Mouse (Mus musculus) kidney, embryonic 15.5 days (tissue): ENCODE results near the gene Prss36. TPM values are rescaled to one million over a fixed set of nuclear protein-coding genes. Genes with fewer than 3 reads are reported as not detected.
"Not testable (repeated sequence)": the region's sequence is repeated elsewhere in the genome, so short reads cannot be mapped to it uniquely, and the experiment has no call there.

Source experiments
- ATAC-seq: fragments of 200-750 bp; cut with Nextera tagmentation; replicated peaks from 2 replicates; pipeline ENCODE4 v1.8.0; 2017; ENCODE audit warnings: moderate TSS enrichment; ENCODE audit not compliant: low FRiP score
- H3K27ac ChIP-seq: fragments of 300-500 bp; sonication (generic); 2 replicates; pipeline ENCODE4 v1.5.1; 2015; ENCODE audit warnings: mild to moderate bottlenecking, inconsistent platforms
- H3K27me3 ChIP-seq: fragments of 300-500 bp; sonication (generic); 2 replicates; pipeline ENCODE4 v1.6.1; 2015; ENCODE audit warnings: inconsistent platforms
- H3K36me3 ChIP-seq: fragments of 300-500 bp; sonication (generic); 2 replicates; pipeline ENCODE4 v1.6.1; 2015; ENCODE audit warnings: inconsistent platforms
- H3K4me1 ChIP-seq: fragments of 300-500 bp; sonication (generic); 2 replicates; pipeline ENCODE4 v1.6.1; 2015; ENCODE audit warnings: inconsistent platforms
- H3K4me2 ChIP-seq: fragments of 300-500 bp; sonication (generic); 2 replicates; pipeline ENCODE4 v1.6.1; 2015; ENCODE audit warnings: moderate library complexity, mild to moderate bottlenecking, inconsistent platforms
- H3K4me3 ChIP-seq: fragments of 300-500 bp; sonication (generic); replicated peaks from 2 replicates; pipeline ENCODE4 v1.5.1; 2015; ENCODE audit warnings: mild to moderate bottlenecking, inconsistent platforms
- H3K9ac ChIP-seq: fragments of 300-500 bp; sonication (generic); 2 replicates; pipeline ENCODE4 v1.6.1; 2015; ENCODE audit warnings: mild to moderate bottlenecking, inconsistent platforms
- H3K9me3 ChIP-seq: fragments of 300-500 bp; sonication (generic); replicated peaks from 2 replicates; pipeline ENCODE4 v1.6.1; 2016; ENCODE audit warnings: inconsistent platforms
- WGBS: fragments of 180-500 bp; shearing (Covaris S2); methylation state at CpG from one replicate; pipeline ENCODE4 v1.1.7; 2015; ENCODE audit warnings: mixed read lengths; 5-methylcytosine and 5-hydroxymethylcytosine counted together
- polyA plus RNA-seq: library from polyadenylated mRNA; unstranded; fragments of >200 nt; fragmentation: Nextera tagmentation; extraction: Ambion mirVana; gene quantifications from 2 replicates; pipeline ENCODE4 v1.2.1, GENCODE M21; 2015

The Prss36 gene
- polyA plus RNA-seq, 1 experiment from 2014 or later, result 11.5 TPM

DNA sequence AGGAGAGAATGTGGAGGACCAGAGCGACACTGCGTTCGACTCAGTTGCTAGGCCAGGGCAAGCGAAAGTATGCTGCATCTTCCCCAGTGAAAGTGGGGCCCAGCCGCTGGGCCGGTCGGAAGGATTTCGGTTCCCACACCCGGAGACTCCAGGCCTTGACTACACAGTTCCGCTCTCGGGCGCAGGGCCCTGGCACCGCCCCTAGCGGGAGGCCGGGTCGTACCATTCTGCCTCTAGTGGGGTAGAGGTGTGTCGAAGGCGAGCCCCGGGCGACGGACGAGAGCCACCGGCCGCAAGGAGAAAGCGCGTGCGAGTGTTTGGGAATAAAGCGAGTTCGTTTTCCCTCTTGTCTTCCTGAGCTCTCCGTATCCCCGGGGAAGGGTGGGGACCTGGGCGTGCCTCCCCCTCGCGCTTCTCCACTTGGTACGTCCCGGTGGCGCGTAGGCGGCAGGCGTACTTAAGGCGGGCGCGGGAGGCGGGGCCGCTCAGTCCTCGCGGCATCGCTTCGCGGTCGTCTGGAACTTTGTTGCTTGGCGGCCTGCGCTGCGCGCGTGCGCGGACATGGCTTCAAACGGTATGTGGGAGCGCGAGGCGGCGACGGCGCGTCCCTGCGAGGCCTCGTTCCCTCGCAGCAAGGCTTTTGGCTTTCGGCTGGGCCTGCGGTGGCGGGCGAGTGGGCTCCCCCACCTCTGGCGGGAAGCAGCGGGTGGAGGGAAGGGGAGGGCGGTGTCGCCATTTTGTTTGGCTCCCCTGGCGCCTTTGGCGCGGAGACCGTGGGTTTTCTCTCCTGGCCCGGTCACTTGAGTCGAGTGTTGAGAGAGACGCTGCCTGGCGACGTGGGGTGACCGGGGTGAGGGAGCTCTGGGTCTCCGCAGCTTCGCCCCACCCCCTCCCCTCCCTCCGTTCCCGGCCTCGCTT, 20.7 kb upstream of the Prss36 start, which contains the start of gene Fus:
Gene Fus (plus strand): TSS at position 454 of the 918 bp plus-strand sequence.
- Histone ChIP-seq H3K9ac (peak within 1 kb of the TSS; percentile 79), H3K27me3 (no peaks in the 10 kb centered on the region), H3K36me3 (peaks cover 31% of the 10 kb centered on the region), H3K4me1 (peaks cover 23% of the 10 kb centered on the region), H3K9me3 (no peaks in the 10 kb centered on the region), H3K4me2 (peak within 1 kb of the TSS; percentile 81), H3K27ac (peak within 1 kb of the TSS; percentile 91), H3K4me3 (peak within 1 kb of the TSS; percentile 59)
- ATAC-seq, result peak; percentile 95
- WGBS, result under 1% methylated on average over 92 of the region's 92 CpGs

DNA sequence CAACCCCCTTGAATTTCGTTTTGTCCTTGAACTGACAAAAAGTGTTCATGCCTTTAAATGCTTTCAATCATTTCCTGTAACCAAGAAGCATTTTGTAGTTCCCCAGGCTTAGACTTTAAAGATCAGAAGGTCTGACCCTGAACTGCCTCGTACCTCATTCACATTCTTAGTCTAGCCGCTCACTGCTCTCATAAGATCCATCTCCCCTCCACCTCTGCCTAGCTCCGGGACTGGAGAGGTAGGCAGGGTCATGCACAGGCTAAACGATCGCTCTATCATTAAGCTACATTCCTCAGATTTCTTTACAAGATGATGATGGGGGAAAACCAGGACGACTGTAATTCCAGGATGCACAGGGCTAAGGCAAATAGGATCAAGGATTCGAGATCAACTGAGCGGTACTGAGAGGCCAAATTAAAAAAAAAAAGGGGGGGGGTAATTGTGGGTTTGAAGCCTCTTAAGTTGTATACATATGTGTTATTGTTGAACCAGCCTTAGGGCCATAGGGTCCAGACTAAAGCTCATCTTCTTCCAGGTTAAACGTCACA, 19.9 kb upstream of the Prss36 start:
- Histone ChIP-seq H3K9ac (peak overlapping the region; percentile 79), H3K9me3 (no peaks in the 10 kb centered on the region), H3K36me3 (peaks cover 23% of the 10 kb centered on the region), H3K4me3 (peak overlapping the region; percentile 59), H3K27ac (peak overlapping the region; percentile 91), H3K27me3 (no peaks in the 10 kb centered on the region), H3K4me1 (peaks cover 23% of the 10 kb centered on the region), H3K4me2 (peak overlapping the region; percentile 64)
- ATAC-seq, result no peak
- 6% methylated on average over 10 of the region's 10 CpGs for WGBS

DNA sequence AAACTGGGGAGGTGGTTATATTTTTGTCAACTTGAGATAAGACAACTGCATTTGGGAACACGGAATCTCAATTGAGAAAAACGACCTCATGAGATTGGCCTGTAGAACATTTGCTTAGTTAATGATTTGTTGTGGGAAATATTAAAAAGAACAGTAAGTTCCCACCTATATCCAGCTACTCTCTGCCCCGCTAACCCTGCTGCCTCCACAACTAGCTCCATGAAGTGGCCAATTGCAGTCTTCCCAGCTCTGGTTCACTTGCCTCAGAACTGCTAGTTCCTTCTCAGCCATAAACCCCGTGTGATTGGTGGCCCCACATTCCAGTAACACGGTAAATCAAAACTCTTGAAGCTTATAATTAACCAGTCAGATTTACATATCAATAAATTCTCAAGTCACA, 12.8 kb upstream of the Prss36 start:
- H3K4me2 ChIP-seq, result no peak overlapping the region
- H3K27ac ChIP-seq, result no peak overlapping the region
- no peak overlapping the region for H3K9ac ChIP-seq
- no peaks in the 10 kb centered on the region for H3K4me1 ChIP-seq
- H3K36me3 ChIP-seq, result no peaks in the 10 kb centered on the region
- no peaks in the 10 kb centered on the region for H3K9me3 ChIP-seq
- no peak overlapping the region for H3K4me3 ChIP-seq
- no peak for ATAC-seq
- 51% methylated on average over 5 of the region's 5 CpGs for WGBS
- H3K27me3 ChIP-seq, result no peaks in the 10 kb centered on the region

DNA sequence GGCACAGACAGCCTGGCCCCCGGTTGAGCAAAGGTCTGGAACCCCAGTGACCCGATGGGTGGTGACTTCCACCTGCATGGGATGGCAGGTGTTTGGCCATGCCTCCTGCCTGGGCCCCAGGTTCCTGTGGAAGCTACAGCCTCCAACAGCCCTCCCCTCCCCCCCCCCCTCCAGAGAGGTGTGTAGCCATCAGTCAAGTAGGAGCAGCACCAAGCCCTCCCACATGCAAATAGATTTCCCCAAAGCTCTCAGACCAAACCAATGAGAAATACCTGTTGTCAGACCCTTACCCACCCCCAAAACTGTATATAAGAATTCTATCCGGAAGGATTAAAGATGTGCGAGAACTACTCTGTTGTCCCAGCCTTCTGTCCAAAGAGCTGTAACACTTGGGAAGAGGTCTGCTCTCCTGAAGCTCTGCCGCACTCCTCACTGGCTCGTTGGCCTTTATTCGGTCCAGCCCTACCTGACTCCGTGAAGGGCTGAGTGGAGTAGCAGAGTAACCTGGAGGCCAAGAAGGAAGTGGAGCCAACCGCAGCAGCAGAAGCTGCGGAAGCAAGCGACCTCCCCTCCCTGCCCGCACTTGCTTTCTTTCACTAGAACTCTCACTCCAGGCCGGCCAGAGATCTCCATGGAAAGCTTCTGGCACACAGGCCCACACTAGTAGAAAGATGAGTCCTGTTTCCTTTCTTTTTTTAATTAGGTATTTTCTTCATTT, 6.5 kb upstream of the Prss36 start:
- Histone ChIP-seq H3K9me3 (no peaks in the 10 kb centered on the region), H3K9ac (no peak overlapping the region), H3K36me3 (no peaks in the 10 kb centered on the region), H3K4me2 (no peak overlapping the region), H3K27me3 (no peaks in the 10 kb centered on the region), H3K27ac (no peak overlapping the region), H3K4me1 (no peaks in the 10 kb centered on the region), H3K4me3 (no peak overlapping the region)
- no peak for ATAC-seq
- WGBS, result 41% methylated on average over 13 of the region's 13 CpGs

DNA sequence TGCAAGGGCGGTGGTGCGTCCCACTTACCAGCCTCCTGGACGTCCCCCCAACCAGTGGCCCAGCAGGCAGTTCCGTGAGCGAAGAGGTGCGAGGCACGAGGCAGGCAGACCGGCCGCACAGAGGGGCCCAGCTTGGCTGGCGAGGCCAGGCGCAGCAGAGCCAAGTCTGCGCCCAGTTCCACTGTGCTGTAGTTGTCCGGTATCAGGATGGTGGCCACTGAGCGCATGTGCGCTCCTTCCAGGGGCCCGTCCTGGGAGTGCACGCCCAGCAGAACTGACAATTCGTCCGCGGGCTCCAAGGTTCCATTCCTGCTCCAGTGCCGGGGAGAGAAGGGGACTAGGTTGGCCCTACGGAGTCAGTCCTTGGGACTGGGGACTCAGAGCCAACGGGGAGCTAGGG, 1.9 kb downstream of the Prss36 start:
- ATAC-seq, result peak; percentile 71; the same call in 1 of the 2 replicates
- H3K4me2 ChIP-seq, result peak overlapping the region; percentile 48
- H3K9me3 ChIP-seq, result no peaks in the 10 kb centered on the region
- H3K36me3 ChIP-seq, result no peaks in the 10 kb centered on the region
- peaks cover 39% of the 10 kb centered on the region for H3K27me3 ChIP-seq
- H3K27ac ChIP-seq, result no peak overlapping the region
- WGBS, result 5% methylated on average over 23 of the region's 23 CpGs
- peak overlapping the region; percentile 17 for H3K4me3 ChIP-seq
- no peak overlapping the region for H3K9ac ChIP-seq
- H3K4me1 ChIP-seq, result peaks cover 8% of the 10 kb centered on the region; the same call in 1 of the 2 replicates

DNA sequence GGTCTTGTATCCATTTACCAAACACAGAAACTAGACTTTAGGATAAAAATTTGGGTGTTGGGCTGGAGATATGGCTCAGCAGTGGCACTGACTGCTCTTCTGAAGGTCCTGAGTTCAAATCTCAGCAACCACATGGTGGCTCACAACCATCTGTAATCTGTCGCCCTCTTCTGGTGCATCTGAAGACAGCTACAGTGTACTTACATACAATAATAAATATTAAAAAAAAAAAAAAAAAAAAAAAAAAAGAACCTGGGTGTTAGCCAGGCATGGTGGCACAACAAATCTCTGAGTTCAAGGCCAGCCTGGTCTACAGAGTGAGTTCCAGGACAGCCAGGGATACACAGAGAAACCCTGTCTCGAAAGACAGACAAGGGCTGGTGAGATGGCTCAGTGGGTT, 4.4 kb downstream of the Prss36 start:
- not testable (repeated sequence) for H3K36me3 ChIP-seq, H3K9me3 ChIP-seq, H3K4me2 ChIP-seq, H3K27ac ChIP-seq, H3K4me1 ChIP-seq, ATAC-seq, H3K9ac ChIP-seq, H3K4me3 ChIP-seq
- H3K27me3 ChIP-seq, result peaks cover 39% of the 10 kb centered on the region
- 50% methylated on average over 2 of the region's 2 CpGs for WGBS

DNA sequence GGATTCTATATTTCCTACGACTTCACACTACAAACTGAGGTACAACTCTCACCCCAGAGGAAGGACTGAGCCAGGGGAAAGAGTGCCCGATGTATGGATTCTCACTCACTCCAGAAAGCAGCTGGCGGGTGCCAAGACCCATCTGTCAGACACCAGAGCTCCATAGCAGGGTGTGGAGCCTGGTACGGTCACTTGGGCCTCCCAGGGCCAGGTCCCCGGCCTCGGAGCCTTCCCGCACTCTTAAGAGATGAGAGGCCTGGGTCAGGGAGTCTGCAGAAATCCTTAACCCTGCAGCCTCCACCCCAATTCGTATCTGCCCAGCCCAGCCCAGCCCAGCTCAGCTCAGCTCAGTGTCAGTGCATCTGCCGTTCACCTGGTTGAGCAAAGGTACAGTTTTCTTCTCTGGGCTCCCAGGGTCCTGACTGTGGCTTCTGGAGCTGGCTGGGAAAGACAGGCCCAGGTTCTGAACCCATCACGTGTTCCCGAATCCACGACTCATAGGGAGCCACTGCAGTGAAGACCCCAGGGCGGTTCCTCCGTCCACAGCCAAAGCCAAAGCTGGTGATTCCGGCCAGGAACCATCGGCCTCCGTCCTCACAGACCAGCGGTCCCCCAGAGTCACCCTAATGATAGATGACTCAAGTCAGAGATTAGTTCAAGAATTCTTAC, 10.2 kb downstream of the Prss36 start:
- ATAC-seq, result no peak
- H3K36me3 ChIP-seq, result no peaks in the 10 kb centered on the region
- no peaks in the 10 kb centered on the region for H3K27me3 ChIP-seq
- peak overlapping the region; percentile 78 for H3K4me3 ChIP-seq
- H3K4me2 ChIP-seq, result peak overlapping the region; percentile 99
- H3K9me3 ChIP-seq, result no peaks in the 10 kb centered on the region
- H3K9ac ChIP-seq, result peak overlapping the region; percentile 85
- H3K27ac ChIP-seq, result peak overlapping the region; percentile 67; the same call in 1 of the 2 replicates
- WGBS, result 55% methylated on average over 18 of the region's 18 CpGs
- H3K4me1 ChIP-seq, result peaks cover 48% of the 10 kb centered on the region

DNA sequence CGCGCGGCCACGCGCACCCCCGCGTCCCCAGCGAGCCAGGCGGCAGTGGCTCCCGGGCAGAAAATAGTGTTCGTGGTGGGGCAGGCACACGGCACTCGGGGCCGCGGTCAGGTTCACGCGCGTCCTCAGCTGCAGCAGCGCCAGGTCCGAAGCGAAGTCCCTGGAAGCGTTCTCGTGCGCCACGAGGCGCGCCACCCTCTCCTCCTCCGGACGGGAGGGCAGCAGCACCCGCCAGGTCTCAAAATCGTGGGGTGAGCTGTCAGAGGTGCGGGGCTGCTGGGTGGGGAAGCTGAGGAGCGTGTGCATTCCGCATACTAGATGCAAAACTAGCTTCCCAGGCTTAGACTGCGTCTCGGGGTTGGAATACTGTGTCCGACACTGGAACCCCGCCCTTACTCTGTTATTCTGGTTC, 10.8 kb downstream of the Prss36 start:
- Histone ChIP-seq H3K36me3 (no peaks in the 10 kb centered on the region), H3K4me3 (peak overlapping the region; percentile 78), H3K9ac (peak overlapping the region; percentile 85), H3K4me1 (peaks cover 52% of the 10 kb centered on the region), H3K9me3 (no peaks in the 10 kb centered on the region), H3K27ac (peak overlapping the region; percentile 67), H3K4me2 (peak overlapping the region; percentile 99), H3K27me3 (no peaks in the 10 kb centered on the region)
- peak; percentile 50 for ATAC-seq
- WGBS, result 1% methylated on average over 38 of the region's 38 CpGs

DNA sequence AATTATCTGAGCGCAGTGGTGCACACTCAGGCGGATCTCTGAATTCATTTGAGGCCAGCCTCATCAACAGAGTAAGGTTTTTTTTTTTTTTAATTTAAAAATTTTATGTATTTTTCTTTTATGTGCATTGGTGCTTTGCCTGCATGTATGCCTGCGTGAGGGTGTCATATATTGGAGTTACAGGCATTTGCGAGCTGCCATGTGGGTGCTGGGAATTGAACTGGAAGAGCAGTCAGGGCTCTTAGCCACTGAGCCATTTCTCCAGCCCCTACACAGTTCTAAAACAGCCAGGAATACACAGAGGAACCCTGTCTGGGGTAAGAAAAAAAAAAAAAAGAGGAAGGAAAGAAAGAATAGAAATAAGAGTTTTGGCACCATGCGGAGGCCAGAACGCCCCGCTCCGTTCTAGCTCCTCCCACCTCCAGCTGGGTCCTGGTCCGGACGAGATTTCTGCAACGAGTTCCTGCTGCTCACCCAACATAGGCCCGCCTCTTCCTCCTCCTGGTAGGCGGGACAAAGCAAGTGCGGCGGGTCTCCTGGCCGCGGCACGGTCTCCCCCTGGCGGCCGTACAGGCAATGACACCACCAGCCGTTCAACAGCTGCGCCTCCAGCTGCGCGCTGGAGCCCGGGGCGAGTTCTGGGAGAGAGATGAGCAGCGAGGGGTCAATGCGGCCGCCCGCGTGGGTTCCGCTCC, 11.3 kb downstream of the Prss36 start:
- no peaks in the 10 kb centered on the region for H3K27me3 ChIP-seq
- H3K36me3 ChIP-seq, result no peaks in the 10 kb centered on the region
- peak overlapping the region; percentile 85 for H3K9ac ChIP-seq
- H3K4me3 ChIP-seq, result peak overlapping the region; percentile 78
- peak; percentile 92 for ATAC-seq
- no peaks in the 10 kb centered on the region for H3K9me3 ChIP-seq
- peaks cover 58% of the 10 kb centered on the region for H3K4me1 ChIP-seq
- 6% methylated on average over 32 of the region's 32 CpGs for WGBS
- H3K27ac ChIP-seq, result peak overlapping the region; percentile 80
- H3K4me2 ChIP-seq, result peak overlapping the region; percentile 99

DNA sequence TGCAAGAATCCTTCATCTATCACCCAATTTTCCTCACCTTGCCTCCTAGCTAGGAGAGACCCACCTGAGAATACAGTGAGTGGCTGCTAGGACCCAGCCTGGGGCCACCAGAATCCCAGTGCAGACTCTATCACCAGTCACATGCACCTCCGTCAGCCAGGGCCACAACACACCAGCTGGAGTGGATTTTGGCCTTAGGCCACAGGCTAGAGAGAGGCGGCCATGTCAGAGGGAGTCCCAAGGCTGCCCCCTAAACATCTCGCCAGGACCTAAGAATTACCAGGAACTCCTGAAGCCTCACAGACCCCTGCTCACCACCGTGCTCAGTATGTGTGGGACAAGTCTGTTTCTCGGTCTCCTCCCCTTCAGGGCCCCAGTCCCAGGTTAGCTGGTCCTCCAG, 12.4 kb downstream of the Prss36 start:
- H3K4me1 ChIP-seq, result peaks cover 65% of the 10 kb centered on the region
- H3K27me3 ChIP-seq, result peaks cover 4% of the 10 kb centered on the region
- no peaks in the 10 kb centered on the region for H3K9me3 ChIP-seq
- 83% methylated on average over 5 of the region's 5 CpGs for WGBS
- no peak overlapping the region for H3K4me2 ChIP-seq
- H3K27ac ChIP-seq, result peak overlapping the region; percentile 80; the same call in 1 of the 2 replicates
- H3K9ac ChIP-seq, result 0 out of 2 replicates have a peak overlapping the region, but pooled peaks have one; percentile 44
- H3K36me3 ChIP-seq, result no peaks in the 10 kb centered on the region
- ATAC-seq, result no peak
- no peak overlapping the region for H3K4me3 ChIP-seq
